Mouse (Mus musculus) olfactory bulb, adult 2 months (tissue): ENCODE results near the gene Serpina3n. TPM values are rescaled to one million over a fixed set of nuclear protein-coding genes. Genes with fewer than 3 reads are reported as not detected.
A peak's percentile ranks its signal among the peaks of the same experiment; 100 is the strongest.

ENCODE experiments used
- H3K27ac ChIP-seq: fragments of 200-500 bp; 2 replicates; pipeline ENCODE4 v1.5.1; 2012; ENCODE audit warnings: low read depth, low read length; ENCODE audit not compliant: insufficient read depth
- H3K4me1 ChIP-seq: fragments of 200-500 bp; 2 replicates; pipeline ENCODE4 v1.6.1; 2012; ENCODE audit warnings: low read length; ENCODE audit not compliant: control insufficient read depth, insufficient read depth
- H3K4me3 ChIP-seq: fragments of 200-500 bp; 2 replicates; pipeline ENCODE4 v1.5.1; 2012; ENCODE audit warnings: mild to moderate bottlenecking, low read depth, low read length, moderate library complexity; ENCODE audit not compliant: insufficient read depth
- CTCF ChIP-seq: fragments of 200-500 bp; IDR thresholded peaks from 2 replicates; pipeline ENCODE4 v1.5.1; 2012; ENCODE audit warnings: low read depth, mild to moderate bottlenecking, low read length, moderate library complexity; ENCODE audit not compliant: insufficient read depth
- POLR2A ChIP-seq: fragments of 200-500 bp; IDR thresholded peaks from 2 replicates; pipeline ENCODE4 v1.6.1; 2012; ENCODE audit warnings: mild to moderate bottlenecking, low read depth, low read length, moderate library complexity; ENCODE audit not compliant: insufficient read depth
- WGBS: fragments of 180-500 bp; shearing (Covaris S2); methylation state at CpG from one replicate; pipeline ENCODE4 v1.1.7; 2018; 5-methylcytosine and 5-hydroxymethylcytosine counted together
- polyA plus RNA-seq: library from polyadenylated mRNA; stranded (reverse); fragments of >200 nt; gene quantifications from 2 replicates; pipeline ENCODE4 v1.2.4, GENCODE M21; 2012; ENCODE audit warnings: low replicate concordance; ENCODE audit not compliant: missing spikeins, insufficient read depth, insufficient read length

Gene Serpina3n
- polyA plus RNA-seq, 1 experiment = not detected

DNA sequence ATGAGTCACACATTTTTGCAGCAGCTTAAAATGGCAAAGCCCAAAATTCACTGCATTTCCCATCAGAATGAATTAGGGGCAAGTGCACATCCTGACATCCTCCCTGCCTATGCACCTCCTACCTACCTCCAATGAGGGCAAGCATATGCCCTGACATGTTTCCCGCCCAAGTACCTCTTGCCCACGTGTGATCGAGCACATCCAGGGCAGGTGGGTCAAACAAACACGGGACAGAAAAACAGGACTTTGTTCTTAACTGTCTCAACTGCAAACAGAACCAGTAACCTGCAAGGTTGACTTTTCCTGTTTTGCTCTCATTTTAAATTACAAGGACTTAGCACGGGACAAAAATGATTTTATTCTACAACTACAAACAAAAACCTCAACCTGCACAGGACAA is 2.6 kb upstream of the Serpina3n start:
- H3K4me1 ChIP-seq = peaks cover 5% of the 10 kb centered on the region
- 85% methylated on average over 5 of the region's 5 CpGs for WGBS
- no peak overlapping the region for H3K4me3 ChIP-seq
- no peak overlapping the region for H3K27ac ChIP-seq
- TF ChIP-seq CTCF (no peak), POLR2A (no peak)

DNA sequence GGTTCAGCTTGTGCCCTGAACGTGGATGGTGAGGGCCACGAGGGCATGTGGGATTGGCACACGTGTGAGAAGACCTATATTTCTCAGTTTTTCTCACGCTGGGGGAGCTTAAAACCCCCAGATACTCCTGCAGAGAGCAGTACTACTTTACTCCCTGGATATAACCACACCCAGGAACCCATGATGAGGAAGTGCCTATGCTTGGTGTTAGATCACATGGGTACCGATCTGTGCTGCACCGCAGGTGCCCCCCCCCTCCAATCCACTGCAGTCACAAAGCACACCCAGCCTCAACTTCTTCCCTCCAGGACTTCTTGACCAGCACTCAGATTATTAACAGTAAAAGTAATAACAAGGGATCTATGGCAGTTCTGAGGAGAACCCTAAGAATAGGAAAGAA is 6.0 kb downstream of the Serpina3n start:
- Histone ChIP-seq H3K4me1 (peaks cover 8% of the 10 kb centered on the region), H3K4me3 (no peak overlapping the region), H3K27ac (no peak overlapping the region)
- TF ChIP-seq CTCF (no peak), POLR2A (no peak)
- 90% methylated on average over 6 of the region's 6 CpGs for WGBS

DNA sequence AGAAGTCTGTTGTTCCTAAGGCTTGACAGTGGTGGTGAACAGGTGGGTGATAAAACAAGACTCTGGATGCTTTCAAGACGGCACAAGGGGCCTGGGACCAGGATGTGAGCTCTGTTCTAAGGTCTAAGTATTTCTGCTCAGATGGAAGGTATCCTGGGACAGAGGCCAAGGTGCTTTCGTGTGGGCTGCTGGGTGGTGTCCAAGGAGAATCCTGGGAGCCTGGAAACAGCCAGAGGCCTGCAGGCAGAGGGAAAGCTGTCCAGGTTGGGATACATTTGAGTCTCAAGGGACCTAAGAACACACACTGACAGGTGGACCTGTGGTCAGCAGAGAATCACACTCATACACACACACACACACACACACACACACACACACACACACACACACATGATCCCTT is 8.0 kb downstream of the Serpina3n start:
- peaks cover 13% of the 10 kb centered on the region for H3K4me1 ChIP-seq
- H3K4me3 ChIP-seq = no peak overlapping the region
- 67% methylated on average over 2 of the region's 2 CpGs for WGBS
- no peak overlapping the region for H3K27ac ChIP-seq
- TF ChIP-seq CTCF = no peak
- no peak for TF ChIP-seq POLR2A

DNA sequence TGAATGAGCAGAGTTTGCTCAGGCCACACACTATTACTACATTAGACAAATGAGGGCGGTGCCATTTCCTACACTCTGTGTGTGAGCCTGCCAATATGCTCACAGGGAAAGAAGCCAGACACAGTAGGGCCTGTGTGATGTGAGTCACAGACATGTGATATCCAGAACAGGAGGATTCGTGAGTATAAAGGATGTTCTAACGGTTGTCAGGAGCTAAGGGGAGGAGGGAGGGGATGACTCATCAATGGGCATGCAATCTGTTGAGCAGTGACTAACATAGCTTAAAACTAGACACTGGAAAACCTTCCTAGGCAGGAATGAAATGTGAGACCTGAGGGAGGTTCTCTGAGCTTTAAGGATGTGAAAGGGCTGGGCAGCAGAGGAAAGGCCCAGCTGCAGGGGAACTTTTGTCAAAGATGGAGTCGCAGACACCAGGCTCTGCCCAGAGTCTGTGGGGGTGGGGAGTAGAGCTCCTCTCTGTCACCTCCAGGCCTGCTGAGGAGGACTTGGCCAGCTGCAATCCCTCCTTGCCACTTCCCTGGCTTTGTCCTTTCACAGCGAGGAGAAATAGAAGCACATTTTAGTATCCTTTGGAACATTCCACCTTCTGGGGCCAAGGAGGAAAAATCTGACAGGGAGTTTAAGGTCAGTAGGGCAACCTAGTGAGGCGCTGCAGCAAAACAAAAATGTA is 9.2 kb downstream of the Serpina3n start:
- TF ChIP-seq CTCF (no peak), POLR2A (no peak)
- 30% methylated on average over 6 of the region's 6 CpGs for WGBS
- H3K4me3 ChIP-seq = no peak overlapping the region
- no peak overlapping the region for H3K27ac ChIP-seq
- H3K4me1 ChIP-seq = peaks cover 13% of the 10 kb centered on the region

DNA sequence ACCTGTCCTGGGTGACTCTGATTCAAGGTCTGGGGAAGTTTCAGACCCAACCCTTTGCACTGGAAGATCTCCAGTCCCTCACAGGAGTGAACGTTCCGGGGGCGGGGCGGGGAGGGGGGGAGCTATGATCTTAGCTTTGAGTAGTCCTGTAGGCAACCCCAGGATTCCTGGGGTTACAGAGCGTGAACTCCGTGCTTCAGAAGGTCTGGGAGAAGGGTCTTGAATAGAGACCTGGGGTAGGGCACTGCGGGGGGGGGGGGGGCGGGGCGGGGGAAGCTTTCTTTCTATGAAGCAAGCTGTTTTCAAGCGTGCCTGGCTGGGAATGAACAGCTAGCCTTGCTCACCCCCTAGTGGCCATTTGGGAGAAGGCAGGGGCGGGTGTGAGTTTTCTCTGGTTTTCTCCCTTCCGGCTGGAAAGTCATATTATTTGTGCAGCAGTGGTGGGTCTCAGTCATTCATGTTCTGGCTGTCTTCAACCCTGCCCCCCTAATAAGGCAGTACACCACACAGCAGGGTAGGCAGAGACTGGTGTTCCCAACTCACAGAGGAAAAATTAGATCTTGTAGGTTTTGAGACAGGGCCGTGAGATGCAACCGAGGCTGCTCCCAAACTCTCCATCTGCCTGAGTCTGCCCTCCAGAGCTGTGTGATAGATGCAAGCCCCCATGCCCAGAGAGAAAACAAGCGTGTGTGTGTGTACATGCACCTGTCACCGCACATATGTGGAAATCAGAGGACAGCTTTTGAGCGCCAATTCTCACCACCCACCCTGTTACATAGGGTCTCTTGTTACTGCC is 12.0 kb downstream of the Serpina3n start:
- 11% methylated on average over 17 of the region's 17 CpGs for WGBS
- TF ChIP-seq POLR2A = no peak
- peak; percentile 49; the same call in 1 of the 2 replicates for TF ChIP-seq CTCF
- Histone ChIP-seq H3K4me1 (peaks cover 13% of the 10 kb centered on the region), H3K4me3 (no peak overlapping the region), H3K27ac (no peak overlapping the region)

DNA sequence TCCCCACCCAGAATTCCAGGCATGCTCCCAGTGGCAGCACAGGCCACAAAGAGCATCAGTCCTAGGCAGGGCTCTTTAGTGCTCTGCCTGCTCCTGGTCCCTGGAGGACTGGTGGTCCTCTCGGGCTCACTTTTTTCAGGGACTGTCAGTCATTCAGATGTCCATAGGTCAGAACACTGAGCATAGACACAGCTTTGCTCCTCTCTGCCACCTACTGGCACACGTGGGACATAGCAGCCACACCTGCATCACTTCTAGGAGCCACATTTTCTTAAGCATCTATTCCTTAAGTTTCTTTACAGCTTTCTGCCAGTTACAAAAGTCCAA is 12.6 kb downstream of the Serpina3n start:
- TF ChIP-seq POLR2A = no peak
- TF ChIP-seq CTCF = no peak
- Histone ChIP-seq H3K4me3 (no peak overlapping the region), H3K27ac (no peak overlapping the region), H3K4me1 (peaks cover 13% of the 10 kb centered on the region)
- WGBS = 10% methylated on average over 2 of the region's 2 CpGs

DNA sequence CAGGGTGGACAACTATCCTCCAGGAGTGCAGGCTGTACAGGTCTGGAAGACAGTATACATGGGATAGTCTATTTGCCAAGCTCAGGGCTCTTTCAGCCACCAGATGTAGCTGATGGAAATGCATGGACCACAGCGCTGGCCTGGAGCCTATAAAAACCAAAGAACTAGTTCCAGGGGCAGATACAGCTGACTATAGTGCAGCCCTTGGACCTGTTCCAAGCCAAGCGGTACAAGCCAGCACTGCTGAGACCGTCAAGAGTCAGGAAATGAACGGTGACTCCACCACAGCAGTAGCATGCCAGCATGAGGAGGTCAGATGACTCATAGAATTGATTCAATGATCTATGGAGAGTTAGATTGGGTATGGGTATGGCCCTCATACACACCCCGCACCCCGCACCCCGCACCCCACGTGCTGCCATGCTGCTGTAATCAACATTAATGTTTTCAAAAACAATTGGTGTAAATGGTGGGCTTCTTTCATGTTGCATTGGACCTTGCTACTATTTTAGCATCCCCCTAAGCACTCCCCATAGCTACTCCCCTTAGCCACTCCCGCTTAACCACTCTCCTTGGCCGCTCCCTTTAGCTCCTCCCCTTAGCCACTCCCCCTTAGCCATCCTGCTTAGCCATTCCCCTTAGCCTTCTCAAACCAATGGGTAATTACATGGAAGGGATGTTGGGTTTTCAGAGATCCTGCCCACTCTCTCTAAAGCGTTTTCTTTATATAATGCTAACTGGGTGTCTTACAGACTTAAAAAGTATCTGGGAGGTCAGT is 16.3 kb downstream of the Serpina3n start:
- H3K4me3 ChIP-seq = no peak overlapping the region
- 59% methylated on average over 11 of the region's 11 CpGs for WGBS
- TF ChIP-seq CTCF (no peak), POLR2A (no peak)
- H3K27ac ChIP-seq = no peak overlapping the region
- peaks cover 5% of the 10 kb centered on the region; the same call in 1 of the 2 replicates for H3K4me1 ChIP-seq

DNA sequence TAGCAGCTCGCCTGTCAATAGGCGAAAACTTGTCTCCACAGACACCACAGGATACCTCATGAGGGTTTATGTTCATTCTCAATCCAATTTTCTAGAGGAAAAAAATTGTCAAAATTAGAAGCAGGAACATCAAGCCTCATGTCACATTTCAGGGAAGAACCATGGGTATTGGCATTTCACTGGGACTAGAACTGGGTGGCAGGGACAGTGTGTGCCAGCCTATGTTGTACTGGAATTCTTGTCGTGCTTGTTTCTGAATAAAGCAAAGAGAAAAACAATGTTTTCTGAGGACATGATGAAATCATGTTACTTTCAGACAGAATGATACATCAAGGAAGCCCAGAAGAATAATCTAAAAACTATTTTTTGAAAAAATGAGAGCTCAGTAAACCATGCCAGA is 19.1 kb downstream of the Serpina3n start:
- 79% methylated on average over 3 of the region's 3 CpGs for WGBS
- Histone ChIP-seq H3K27ac (no peak overlapping the region), H3K4me1 (no peaks in the 10 kb centered on the region), H3K4me3 (no peak overlapping the region)
- no peak for TF ChIP-seq CTCF
- no peak for TF ChIP-seq POLR2A

DNA sequence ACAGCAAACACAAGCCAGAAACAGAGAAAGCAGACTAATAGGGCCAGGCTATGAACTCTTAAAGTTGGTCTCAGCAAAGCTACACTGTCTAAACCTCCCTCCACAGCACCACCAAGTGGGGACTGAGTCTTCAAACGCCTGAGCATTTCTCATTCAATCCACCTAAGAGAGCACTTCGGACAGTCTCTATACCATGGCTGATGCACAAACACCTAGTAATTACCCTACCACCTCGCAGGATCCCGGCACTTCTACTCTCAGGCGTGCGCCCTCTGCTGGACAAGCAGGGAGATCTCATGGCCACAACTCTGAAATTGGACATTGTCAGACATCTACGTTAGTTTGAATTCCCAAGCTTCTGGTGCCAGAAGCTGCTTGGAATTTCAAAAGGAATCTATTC is 20.4 kb downstream of the Serpina3n start:
- no peaks in the 10 kb centered on the region for H3K4me1 ChIP-seq
- H3K4me3 ChIP-seq = no peak overlapping the region
- 4% methylated on average over 7 of the region's 7 CpGs for WGBS
- TF ChIP-seq CTCF (peak; percentile 49; the same call in 1 of the 2 replicates), POLR2A (no peak)
- H3K27ac ChIP-seq = no peak overlapping the region
